Mouse (Mus musculus) naive thymus-derived CD4-positive, alpha-beta T cell, adult 2 months (primary cell): ENCODE results near the gene Cep89.
A peak's percentile ranks its signal among the peaks of the same experiment; 100 is the strongest.

Experiments used
- DNase-seq: peaks from one replicate; pipeline ENCODE4 v3.0.0-alpha.2; 2011; ENCODE audit warnings: low read depth

Cep89 gene

GRCm38 (mm10) chr7:35396542-35397168 is at the start of gene Cep89, which contains the start of gene Faap24:
Gene Cep89, plus strand, starts transcription at chr7:35397035.
Gene Faap24, minus strand, starts transcription at chr7:35396836.
- peak; percentile 98 for DNase-seq

- DNase-seq = no peak
Measured at GRCm38 (mm10) chr7:35347918-35348700, 48.7 kb upstream of the Cep89 start.

GRCm38 (mm10) chr7:35349022-35349421 is 47.8 kb upstream of the Cep89 start:
- DNase-seq = no peak

- no peak for DNase-seq
Measured at GRCm38 (mm10) chr7:35349886-35350684, 46.8 kb upstream of the Cep89 start.

- DNase-seq = no peak
Measured at GRCm38 (mm10) chr7:35351155-35351554, 45.7 kb upstream of the Cep89 start.

- DNase-seq = no peak
Measured at GRCm38 (mm10) chr7:35353306-35353705, 43.5 kb upstream of the Cep89 start.

GRCm38 (mm10) chr7:35355303-35355872 is 41.4 kb upstream of the Cep89 start:
- DNase-seq = no peak

- no peak for DNase-seq
Measured at GRCm38 (mm10) chr7:35357621-35358020, 39.2 kb upstream of the Cep89 start.

- no peak for DNase-seq
Measured at GRCm38 (mm10) chr7:35362253-35362652, 34.6 kb upstream of the Cep89 start.

GRCm38 (mm10) chr7:35362868-35363267 is 34.0 kb upstream of the Cep89 start:
- no peak for DNase-seq

- no peak for DNase-seq
Measured at GRCm38 (mm10) chr7:35365161-35365910, 31.5 kb upstream of the Cep89 start.

GRCm38 (mm10) chr7:35371096-35371495 is 25.7 kb upstream of the Cep89 start:
- no peak for DNase-seq

GRCm38 (mm10) chr7:35372483-35373017 is 24.3 kb upstream of the Cep89 start:
- no peak for DNase-seq

- no peak for DNase-seq
Measured at GRCm38 (mm10) chr7:35373146-35373989, 23.5 kb upstream of the Cep89 start.

GRCm38 (mm10) chr7:35374265-35374664 is 22.6 kb upstream of the Cep89 start:
- DNase-seq = no peak

- DNase-seq = no peak
Measured at GRCm38 (mm10) chr7:35376623-35377022, 20.2 kb upstream of the Cep89 start.

- no peak for DNase-seq
Measured at GRCm38 (mm10) chr7:35379492-35380119, 17.2 kb upstream of the Cep89 start.

GRCm38 (mm10) chr7:35380351-35380750 is 16.5 kb upstream of the Cep89 start:
- DNase-seq = no peak

GRCm38 (mm10) chr7:35381861-35382260 is 15.0 kb upstream of the Cep89 start:
- DNase-seq = no peak
